Mouse (Mus musculus): ENCODE measurements around the gene Fosb. TPM values are rescaled to one million over a fixed set of nuclear protein-coding genes. Genes with fewer than 3 reads are reported as not detected.
A peak's percentile ranks its signal among the peaks of the same experiment; 100 is the strongest.
"Not testable (repeated sequence)": the region's sequence is repeated elsewhere in the genome, so short reads cannot be mapped to it uniquely, and the experiment has no call there.

Fosb gene
- total RNA-seq, 2 experiments from 2014 or later, result 2.2 to 2.3 TPM

DNA sequence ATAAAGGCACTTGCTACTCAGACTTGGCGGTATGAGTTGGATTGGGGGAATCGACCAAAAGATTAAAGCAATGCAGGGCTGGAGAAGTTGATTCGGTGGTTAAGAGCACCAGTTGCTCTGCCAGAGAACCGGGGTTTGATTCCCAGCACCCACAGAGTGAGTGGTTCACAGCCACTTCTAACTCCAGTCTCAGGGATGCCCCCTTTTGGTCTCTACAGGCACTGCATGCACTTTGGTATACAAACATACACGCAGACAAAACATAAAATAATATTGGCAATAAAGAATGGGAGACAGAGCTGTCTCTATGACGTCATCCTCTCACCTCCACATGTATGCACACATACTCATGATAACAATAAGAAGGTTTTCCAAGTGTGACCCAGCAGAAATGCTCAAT lies 12.8 kb downstream of the Fosb start:
- no peak for DNase-seq (ENCODE audit: extremely low spot score in 1 of 2, low spot score in 2 of 2)
- intact Hi-C loops (cut with DNase I), result no loop called here

DNA sequence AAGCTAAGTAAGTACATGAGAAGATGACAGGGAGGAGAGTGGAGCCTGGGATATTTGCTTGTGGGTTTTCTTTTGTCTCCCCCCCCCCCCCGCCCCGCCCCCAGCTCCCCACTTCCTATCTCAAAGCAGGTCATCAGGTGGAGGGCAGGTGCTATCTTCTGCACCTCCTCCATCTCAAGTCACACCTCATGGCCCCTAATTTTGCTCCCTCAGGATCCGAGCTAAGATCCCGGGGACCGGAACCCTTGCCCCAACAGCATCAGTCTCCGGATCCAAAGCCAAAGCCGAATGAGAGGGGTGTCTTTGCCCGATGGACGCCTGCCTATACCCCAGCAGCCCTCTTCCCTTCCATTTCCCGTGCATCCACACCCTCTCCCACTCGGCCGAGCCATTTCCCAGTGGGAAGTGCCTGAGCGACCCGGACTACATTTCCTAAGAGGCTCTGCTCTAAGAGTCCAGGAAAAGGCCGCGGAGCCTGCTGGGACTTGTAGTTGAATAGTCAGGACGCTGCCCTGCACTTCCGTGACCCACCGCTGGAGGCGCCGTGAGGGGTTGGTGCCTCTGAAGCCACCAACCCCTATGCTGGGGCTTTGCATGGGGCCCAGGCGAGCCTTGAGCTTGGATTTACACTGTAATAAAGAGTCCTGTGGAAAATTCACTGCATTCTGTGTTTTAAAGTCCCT lies 14.2 kb downstream of the Fosb start:
- intact Hi-C loops (cut with DNase I), result no loop called here
- peak; percentile 89 to 96 for DNase-seq (ENCODE audit: extremely low spot score in 1 of 2, low spot score in 2 of 2)

GRCm38 (mm10) chr7:19290969-19291596 lies 18.8 kb downstream of the Fosb start:
- intact Hi-C loops (cut with DNase I), result no loop called here
- DNase-seq (ENCODE audit: extremely low spot score in 1 of 2, low spot score in 2 of 2), result peak in 1 of 2 experiments; percentile 71

- peak; percentile 63 to 67 for DNase-seq (ENCODE audit: extremely low spot score in 1 of 2, low spot score in 2 of 2)
- intact Hi-C loops (cut with DNase I), result loop anchor here (2.0 to 5.0 kb wide), 2 partner anchors 20 to 47 kb away; no protein-coding TSS in a partner anchor
Measured at GRCm38 (mm10) chr7:19284763-19285162, 25.1 kb downstream of the Fosb start.

DNA sequence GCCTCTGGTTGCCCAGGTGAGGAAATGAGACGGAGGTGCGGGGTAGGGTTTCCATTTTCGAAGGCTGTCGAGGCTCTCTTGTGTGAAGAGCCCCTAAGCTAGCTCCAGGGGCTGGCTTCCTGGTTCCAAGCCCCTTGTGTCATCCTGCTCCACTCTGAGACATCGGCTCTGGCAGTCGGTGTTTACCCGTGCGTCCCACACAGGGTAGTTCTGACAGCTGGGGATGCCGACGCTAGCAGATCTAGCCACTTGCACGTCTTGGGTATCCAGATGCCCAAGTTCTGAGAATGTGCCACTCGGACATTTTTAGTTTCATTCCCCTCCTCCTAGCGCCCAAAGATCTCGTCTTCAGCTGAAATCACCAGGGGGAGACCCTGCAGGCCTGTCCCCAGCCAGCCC lies 26.4 kb downstream of the Fosb start:
- intact Hi-C loops (cut with DNase I), result loop anchor here (5.0 kb wide), 1 partner anchor 46 kb away; no protein-coding TSS in a partner anchor
- no peak for DNase-seq (ENCODE audit: extremely low spot score in 1 of 2, low spot score in 2 of 2)

DNA sequence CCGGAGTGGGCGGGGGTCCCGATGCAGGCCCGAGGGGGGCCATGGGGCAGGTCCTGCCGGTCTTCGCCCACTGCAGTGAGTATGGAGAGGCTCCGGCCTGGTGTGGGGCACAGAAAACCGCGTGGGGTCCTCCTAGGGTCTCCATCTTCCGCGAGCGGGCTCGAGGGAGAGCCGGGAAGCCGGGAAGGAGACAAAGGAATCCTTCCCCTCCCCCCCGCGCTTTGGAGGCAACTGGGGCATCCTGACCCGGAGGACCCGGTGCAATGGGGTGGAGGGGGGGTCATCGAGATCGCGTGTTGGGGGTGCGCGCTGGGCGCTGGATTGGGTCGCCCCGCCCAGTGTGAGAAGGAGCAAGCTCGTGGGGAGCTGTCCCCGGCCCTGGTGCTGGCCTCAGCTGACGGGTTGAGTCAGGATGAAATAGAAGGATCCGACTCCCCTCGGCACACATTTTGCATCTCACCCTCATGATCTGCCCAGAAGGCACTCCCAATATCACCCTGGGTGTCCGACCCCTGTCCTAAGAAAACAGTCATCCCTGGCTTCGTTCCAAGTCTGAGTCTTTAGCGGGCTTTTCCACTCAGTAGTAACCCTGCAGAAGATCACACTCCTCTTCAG lies 27.0 kb downstream of the Fosb start:
- intact Hi-C loops (cut with DNase I), result loop anchor here (5.0 kb wide), 1 partner anchor 46 kb away; no protein-coding TSS in a partner anchor

DNA sequence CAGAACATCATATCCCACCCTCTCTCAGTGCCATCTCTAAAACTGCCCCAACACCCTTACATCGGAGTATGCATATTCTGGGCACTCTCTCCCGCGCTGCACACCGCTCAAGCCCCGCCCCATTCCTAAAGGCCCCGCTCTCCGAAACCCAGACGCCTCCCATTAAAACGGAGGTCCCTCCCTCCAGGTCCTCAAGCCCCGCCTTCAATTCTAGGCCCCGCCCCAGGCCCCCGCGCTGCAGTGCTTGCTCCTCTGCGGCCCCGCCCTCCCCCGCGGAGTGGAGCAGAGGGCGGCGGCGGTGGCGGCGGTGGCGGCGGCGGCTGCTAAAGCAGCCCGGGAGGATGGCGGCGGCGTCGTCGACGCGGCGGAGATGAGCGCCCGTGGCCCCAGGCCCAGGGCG lies 27.5 kb downstream of the Fosb start, which contains the start of gene Rtn2:
Rtn2 (plus strand) TSS at position 240 of the 400 bp plus-strand sequence.
- intact Hi-C loops (cut with DNase I), result loop anchor here (5.0 kb wide), 1 partner anchor 45 kb away; no protein-coding TSS in a partner anchor
- peak; percentile 77 to 88 for DNase-seq (ENCODE audit: extremely low spot score in 1 of 2, low spot score in 2 of 2)

More for the DNA sequence above, 27.0 kb downstream of the Fosb start:
- DNase-seq (ENCODE audit: extremely low spot score in 1 of 2, low spot score in 2 of 2), result peak in 1 of 2 experiments; percentile 83

GRCm38 (mm10) chr7:19281680-19282304 lies 28.1 kb downstream of the Fosb start:
- DNase-seq (ENCODE audit: extremely low spot score in 1 of 2, low spot score in 2 of 2), result not testable (repeated sequence)
- intact Hi-C loops (cut with DNase I), result loop anchor here (5.0 kb wide), 1 partner anchor 44 kb away; no protein-coding TSS in a partner anchor

DNA sequence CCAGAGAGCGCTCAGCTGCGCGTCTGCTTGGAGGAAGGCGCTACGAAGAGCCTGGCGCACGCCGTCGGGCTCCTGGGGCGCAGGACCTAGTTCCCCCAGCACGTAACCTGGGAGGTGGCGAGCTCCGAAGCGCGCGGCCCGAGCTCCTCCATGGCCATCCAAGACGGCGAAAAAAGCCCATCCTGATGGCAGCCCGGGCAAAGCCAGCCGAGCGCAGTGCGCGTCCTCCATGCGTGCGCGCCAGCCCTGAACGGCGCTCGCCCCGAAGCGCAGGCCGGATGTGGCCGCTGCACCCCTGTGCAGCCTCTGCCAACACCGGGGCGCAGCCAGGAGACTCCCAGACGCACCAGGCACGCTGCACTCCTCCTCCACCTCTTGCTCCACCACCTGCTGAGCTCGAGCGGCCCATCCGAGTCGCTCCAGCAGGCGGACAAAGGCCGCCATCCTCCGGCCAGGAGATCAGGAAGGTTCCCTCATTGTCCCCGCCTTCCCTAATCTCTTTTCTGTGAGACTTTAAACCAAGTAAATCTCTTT lies 30.2 kb downstream of the Fosb start, which contains the start of gene Ppm1n:
Ppm1n (minus strand) TSS at position 484 of the 534 bp plus-strand sequence.
- no peak for DNase-seq (ENCODE audit: extremely low spot score in 1 of 2, low spot score in 2 of 2)
- intact Hi-C loops (cut with DNase I), result loop anchor here (5.0 kb wide), 1 partner anchor 42 kb away; no protein-coding TSS in a partner anchor

DNA sequence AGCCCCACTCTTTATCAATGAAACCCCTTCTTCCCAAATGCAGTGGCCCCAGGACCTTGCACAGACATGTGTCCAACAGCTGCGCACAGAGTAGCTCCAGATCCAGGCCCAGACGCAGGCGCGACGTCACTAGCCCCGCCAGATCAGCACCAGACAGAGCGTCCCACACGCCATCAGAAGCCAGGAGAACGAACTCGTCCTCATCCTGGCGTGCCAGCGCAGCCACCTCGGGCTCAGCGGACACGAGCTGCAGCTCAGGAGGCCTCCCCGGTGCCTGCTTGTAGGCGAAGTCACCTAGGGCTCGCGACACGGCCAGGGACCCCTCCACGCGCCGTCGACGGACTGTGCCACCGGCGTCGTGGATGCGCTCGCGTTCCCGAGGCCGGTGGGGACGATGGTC lies 30.8 kb downstream of the Fosb start:
- DNase-seq (ENCODE audit: extremely low spot score in 1 of 2, low spot score in 2 of 2), result no peak
- intact Hi-C loops (cut with DNase I), result no loop called here

- DNase-seq (ENCODE audit: extremely low spot score in 1 of 2, low spot score in 2 of 2), result no peak
- intact Hi-C loops (cut with DNase I), result no loop called here
Measured at GRCm38 (mm10) chr7:19276253-19276652, 33.6 kb downstream of the Fosb start.

DNA sequence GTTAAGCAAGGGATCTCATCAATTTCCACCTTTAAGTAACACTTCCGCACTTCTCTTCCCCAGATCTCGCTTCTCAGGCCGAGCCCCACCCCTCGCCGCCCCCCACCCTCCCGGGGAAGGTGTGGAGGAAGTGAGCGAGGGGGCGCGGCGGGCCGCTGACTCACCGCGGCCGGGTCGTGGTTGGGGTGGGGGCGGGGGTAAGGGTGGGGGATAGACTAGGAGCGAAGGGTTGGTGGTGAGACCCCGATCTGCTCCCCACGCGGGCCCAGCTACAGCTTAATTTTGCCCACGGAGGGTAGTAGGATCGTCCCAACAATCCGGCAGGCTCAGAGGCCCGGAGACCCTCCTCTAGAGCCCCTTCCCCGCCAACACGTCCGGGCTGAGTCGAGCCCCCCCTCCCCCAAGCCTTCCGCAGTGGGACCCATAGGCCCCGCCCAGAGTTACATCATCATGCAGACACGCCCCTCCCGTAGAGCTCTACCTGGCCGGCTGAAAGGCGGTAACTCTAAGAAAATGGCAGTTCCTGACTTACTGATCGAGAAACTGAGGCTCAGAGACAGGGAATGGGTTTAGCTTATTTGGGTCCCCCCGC lies 37.6 kb downstream of the Fosb start:
- peak in 1 of 2 experiments; percentile 76 for DNase-seq (ENCODE audit: extremely low spot score in 1 of 2, low spot score in 2 of 2)
- intact Hi-C loops (cut with DNase I), result no loop called here

- intact Hi-C loops (cut with DNase I), result no loop called here
- peak; percentile 72 to 87 for DNase-seq (ENCODE audit: extremely low spot score in 1 of 2, low spot score in 2 of 2)
Measured at GRCm38 (mm10) chr7:19271238-19272172, 38.3 kb downstream of the Fosb start, which contains the start of gene Vasp. TSS of gene Vasp (minus strand) at chr7:19271817.

DNA sequence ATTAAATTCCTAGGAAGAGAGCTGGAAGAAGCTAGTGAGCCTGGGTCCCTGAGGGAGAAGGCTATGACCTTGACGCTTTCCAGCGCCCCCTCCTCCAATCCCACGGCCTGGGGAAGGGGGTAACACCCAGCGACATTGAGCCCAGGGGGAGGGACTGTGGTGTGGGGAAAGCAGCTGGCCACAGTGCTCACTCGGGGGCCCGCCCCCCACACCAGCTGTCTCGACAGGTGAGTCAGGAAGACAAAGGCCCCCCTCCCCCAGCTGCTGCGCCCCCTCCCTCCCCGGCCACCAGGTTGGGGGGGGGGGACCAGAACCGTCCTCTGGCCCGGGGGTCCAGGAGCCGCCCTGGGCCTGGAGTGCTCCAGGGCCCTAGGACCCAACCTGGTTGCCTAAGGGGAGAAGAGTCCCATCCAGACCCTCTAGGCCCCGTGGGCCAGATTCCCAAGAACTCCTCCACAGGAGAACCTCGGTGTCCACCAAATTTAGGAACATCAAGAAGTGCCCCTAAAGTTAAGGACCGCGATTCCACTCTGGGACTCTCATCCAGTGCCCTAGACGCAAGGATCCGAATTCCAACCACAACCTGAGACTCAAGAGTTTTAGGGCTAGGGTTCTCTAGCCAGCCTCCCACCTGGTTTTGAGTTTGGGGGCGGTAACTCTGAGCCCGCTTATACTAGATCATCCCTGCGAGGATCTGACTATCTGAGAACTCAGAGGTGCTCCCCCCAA lies 39.2 kb downstream of the Fosb start:
- intact Hi-C loops (cut with DNase I), result no loop called here
- DNase-seq (ENCODE audit: extremely low spot score in 1 of 2, low spot score in 2 of 2), result peak in 1 of 2 experiments; percentile 55

DNA sequence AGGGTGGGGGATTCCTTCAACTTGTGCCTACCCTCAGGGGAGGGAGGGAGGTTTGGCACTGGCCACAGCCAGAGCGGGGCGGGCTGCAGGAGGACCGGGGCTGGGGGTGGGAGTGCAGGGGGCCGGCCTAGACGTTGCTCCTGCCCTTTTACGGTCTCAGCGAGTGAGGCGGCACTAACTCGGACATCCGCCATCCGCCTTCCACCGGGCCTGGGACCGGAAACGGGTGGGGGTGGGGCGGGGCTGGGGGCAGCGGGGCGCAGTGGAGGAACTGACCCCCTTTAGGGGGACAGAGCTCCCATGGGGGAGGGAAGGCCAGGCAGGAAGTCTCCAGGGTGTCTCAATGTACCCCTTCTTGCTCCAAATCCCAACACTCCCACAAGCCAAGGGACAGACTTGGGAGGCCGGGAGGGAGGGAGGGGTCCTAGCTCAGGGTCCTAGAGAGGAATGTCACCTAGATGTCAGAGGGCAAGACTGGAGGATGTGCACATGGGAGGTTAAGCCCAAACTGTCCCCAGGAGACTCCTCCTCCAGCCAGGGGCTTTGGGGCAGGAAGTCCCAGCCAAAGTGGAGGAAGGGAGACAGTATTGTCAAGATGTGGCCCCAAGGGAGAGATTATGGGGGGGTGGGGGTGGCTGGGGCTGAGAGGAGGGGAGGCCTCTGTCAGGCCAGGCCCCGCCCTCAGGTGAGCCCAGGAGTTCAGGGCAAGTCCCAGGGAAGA lies 40.0 kb downstream of the Fosb start:
- DNase-seq (ENCODE audit: extremely low spot score in 1 of 2, low spot score in 2 of 2), result peak in 1 of 2 experiments; percentile 90
- intact Hi-C loops (cut with DNase I), result no loop called here

All from left cerebral cortex, postnatal 10 days (tissue).